Mouse (Mus musculus) kidney, adult 9 months (tissue): ENCODE measurements at regions not wholly inside any gene's neighbourhood (a gene's known extent, or its start where the extent isn't known, plus 50 kb on each side); places are given as distances from the start of the nearest gene placed in this dataset.
A peak's percentile ranks its signal among the peaks of the same experiment; 100 is the strongest.

Experiments
- DNase-seq: peaks from one replicate; pipeline ENCODE4 v3.0.0; 2022

- DNase-seq: no peak
Measured at GRCm38 (mm10) chr19:27558199-27558598, 128.6 kb upstream of the Pum3 start.

DNA sequence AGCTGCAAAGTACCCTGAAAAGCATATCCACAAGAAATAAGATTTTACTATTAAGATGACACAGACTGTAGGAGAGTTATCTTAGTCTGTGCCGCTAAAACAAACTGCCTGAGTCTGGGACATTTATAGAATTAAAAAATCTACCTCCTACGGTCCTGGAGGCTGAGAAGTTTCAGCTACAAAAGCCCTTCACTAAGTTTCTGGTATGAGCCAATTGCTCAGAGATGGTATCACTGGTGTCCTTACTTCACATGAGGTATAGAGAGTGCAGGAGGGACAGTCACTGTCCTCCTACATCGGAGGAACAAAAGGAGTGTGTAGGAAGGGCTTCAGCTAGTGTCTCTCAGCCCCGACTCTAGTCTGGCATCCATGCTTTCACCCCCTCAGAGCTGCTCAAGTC, 127.1 kb upstream of the Pum3 start:
- no peak for DNase-seq

- DNase-seq: no peak
Measured at GRCm38 (mm10) chr19:27554841-27555240, 125.2 kb upstream of the Pum3 start.

GRCm38 (mm10) chr19:27553266-27553665, 123.6 kb upstream of the Pum3 start:
- no peak for DNase-seq

DNA sequence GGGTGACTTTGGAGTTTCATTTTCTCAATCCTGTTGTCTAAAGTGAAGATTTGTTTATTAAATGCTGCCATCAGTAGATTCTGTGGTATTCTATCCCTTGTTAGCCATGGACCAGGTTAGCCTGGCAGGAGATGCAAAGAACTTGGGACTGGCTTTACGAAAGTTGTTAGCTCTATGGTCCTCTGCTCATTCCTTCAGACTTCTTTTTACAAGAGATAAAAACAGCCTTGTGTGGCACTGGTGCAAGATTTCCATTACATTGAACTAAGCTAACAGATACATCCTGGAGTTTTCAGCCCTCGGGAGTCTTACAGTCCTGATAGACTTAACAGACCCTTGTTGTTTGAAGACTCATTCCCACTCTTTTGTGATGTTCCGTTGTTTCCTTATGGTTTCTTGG, 108.1 kb upstream of the Pum3 start:
- DNase-seq: no peak

- peak; percentile 9 for DNase-seq
Measured at GRCm38 (mm10) chr19:27537066-27537465, 107.4 kb upstream of the Pum3 start.

GRCm38 (mm10) chr19:27527940-27528558, 98.4 kb upstream of the Pum3 start:
- DNase-seq: no peak

DNA sequence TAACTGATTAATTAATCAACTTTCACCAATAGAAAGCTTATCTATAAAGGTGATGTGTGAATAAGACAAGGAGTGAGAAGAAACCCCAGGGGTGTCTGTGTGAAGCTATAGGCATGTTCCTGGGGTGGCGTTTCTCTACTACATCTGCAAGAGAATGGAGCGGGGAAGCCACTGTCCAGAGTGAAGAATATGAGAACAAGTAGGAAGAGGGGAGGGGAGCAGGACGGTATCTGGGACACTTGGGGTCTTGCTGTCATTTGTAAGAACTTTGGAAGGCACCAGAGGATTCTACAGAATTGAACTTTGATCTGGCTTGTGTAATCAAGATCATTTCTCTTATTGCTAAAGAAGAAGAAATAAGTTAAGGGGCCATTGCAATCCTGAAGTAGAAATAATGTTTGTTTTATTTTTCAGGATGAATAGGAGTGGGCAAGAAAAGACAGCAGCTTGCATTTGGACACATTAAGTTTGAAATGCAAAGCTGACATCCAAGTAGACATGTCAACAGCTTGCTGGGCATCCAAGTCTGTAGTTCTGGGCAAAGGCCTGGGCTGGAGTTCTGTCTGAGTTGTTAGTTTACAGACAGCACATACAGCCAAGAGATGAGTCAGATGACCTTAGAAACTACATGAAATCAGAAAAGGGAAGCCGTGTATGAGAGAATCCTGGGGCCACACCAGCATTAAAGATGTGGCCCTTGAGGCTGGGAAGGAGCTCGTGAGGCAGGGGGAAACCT, 89.9 kb upstream of the Pum3 start:
- DNase-seq: no peak

DNA sequence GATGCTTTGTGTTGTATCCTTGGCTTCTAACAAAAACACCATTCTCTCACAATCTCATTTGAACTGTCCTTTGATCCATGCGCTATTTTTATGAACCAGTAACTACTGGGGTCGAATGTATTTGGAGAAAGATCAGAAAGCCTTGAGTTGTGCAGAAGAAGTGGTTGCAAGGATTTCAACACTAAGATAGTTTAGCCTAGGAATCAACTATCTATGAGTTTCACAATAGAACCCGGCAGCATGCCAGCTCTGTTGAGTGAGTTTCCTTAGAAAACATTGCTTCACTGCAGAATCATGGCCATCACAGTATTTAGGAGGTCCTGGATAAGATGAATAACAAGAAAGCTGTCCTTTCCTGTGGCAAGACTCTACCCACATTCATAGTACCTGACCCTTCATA, 84.6 kb upstream of the Pum3 start:
- DNase-seq: no peak

DNA sequence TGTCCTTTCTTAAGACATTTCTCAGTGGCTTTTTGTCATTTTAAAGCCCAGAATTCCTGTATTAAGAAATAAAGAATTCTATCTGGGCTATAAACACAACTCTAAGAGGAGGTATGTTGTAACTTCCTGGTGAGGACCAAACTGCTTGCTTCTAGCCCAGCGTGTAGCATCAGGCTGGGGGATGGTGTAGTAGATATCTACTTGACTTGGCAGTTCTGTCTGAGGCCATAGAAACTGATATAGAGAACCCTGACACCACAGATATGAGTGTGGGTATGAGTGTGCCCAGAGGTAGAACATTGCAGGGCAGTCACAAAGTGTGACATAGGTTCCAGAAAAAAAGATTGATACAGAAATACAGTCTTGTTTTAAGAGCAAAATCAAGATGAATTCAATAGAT, 83.9 kb upstream of the Pum3 start:
- no peak for DNase-seq

DNA sequence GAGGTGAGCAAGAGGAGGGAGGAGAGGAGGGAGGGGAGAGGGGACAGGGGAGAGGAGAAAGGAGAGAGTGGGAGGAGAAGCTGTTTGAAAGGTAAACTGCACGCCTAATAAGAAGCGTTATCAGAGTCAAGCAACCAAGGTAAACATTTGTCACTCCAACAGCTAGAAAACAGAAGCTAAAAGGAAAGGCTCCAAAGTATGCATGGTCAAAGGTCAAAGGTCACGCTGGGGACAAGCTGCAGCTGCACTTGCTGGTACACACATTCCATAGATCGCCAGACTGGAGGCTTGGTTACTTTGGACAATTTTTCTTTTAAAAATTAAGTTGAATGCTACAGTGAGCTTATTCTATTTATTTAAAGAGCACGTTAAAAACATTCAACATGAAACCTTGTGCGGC, 81.7 kb upstream of the Pum3 start:
- no peak for DNase-seq

GRCm38 (mm10) chr19:27509956-27510639, 80.5 kb upstream of the Pum3 start:
- DNase-seq: no peak

DNA sequence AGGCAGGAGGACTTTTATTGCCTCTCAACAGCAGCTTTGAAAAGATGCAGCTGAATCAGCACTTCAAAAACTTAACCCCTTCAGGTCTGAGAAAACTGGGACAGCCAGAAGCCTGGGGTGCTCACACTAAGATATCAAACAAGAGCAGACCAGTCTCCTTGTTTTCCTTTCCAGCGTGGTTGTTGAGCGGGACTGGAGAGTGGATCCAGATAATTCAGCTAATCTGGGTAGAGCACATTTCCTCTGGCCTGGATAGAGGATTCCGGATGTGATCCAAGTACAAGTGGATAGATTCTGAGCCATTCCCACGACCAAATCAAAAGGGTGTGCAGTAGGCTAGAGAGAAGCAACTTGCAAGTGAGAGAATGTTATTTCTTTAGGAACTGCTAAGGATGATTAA, 68.7 kb upstream of the Pum3 start:
- DNase-seq: no peak

DNA sequence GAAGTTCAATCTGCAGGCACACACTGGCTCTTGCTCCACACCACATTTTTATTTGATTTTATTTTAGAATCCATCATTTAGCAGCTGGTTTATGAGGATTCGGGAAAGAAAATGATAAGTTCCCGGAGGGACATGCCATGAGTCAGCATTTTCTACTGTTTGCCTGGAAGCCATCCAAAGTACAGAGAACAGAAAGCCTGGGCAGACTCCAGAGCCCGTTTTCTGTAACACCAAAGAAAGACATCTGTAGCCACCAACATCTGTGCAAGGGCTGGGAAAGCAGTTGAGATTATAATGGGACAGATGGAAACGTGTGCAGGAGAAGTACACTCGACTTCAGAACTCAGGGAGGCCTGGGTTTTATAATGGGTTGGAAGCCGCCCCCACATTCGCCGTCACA, 62.8 kb upstream of the Pum3 start:
- DNase-seq: peak; percentile 64

- DNase-seq: peak; percentile 7
Measured at GRCm38 (mm10) chr19:27491873-27492272, 62.2 kb upstream of the Pum3 start.

DNA sequence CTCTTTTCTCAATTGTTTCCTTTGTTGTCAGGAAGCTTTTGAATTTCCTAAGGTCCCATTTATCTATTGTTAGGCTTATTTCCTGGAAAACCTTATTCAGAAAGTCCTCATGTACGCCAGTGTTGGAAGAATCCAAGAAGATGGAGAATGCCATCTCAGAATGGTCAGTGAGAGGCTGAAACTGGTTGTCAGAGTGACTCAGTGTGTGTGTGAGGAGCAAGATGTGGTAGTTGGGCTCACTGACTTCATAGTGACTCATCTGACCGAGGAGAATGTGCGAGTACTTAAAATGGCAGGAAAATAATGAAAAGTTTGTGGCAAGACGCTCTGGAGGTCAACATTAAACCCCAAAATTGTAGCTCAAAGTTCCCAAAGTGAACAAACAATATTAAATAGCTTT, 59.4 kb upstream of the Pum3 start:
- DNase-seq: no peak
